Mouse (Mus musculus) midbrain, embryonic 15.5 days (tissue): ENCODE data around the gene Olfr31. TPM values are rescaled to one million over a fixed set of nuclear protein-coding genes. Genes with fewer than 3 reads are reported as not detected.
A peak's percentile ranks its signal among the peaks of the same experiment; 100 is the strongest.

ENCODE experiments used
- ATAC-seq: fragments of 200-750 bp; cut with Nextera tagmentation; replicated peaks from 2 replicates; pipeline ENCODE4 v1.8.0; 2017; ENCODE audit warnings: moderate TSS enrichment
- H3K27ac ChIP-seq: fragments of 300-500 bp; sonication (generic); 2 replicates; pipeline ENCODE4 v1.5.1; 2015; ENCODE audit warnings: mild to moderate bottlenecking, inconsistent platforms
- H3K27me3 ChIP-seq: fragments of 300-500 bp; sonication (generic); replicated peaks from 2 replicates; pipeline ENCODE4 v1.6.1; 2015; ENCODE audit warnings: inconsistent platforms
- H3K36me3 ChIP-seq: fragments of 300-500 bp; sonication (generic); replicated peaks from 2 replicates; pipeline ENCODE4 v1.6.1; 2015; ENCODE audit warnings: inconsistent platforms
- H3K4me1 ChIP-seq: fragments of 300-500 bp; sonication (generic); 2 replicates; pipeline ENCODE4 v1.6.1; 2015; ENCODE audit warnings: inconsistent platforms
- H3K4me2 ChIP-seq: fragments of 300-500 bp; sonication (generic); 2 replicates; pipeline ENCODE4 v1.6.1; 2015; ENCODE audit warnings: inconsistent platforms, mild to moderate bottlenecking, moderate library complexity
- H3K4me3 ChIP-seq: fragments of 300-500 bp; sonication (generic); 2 replicates; pipeline ENCODE4 v1.5.1; 2015; ENCODE audit warnings: mild to moderate bottlenecking, inconsistent platforms
- H3K9ac ChIP-seq: fragments of 300-500 bp; sonication (generic); 2 replicates; pipeline ENCODE4 v1.6.1; 2015; ENCODE audit warnings: mild to moderate bottlenecking, inconsistent platforms
- H3K9me3 ChIP-seq: fragments of 300-500 bp; sonication (generic); 2 replicates; pipeline ENCODE4 v1.6.1; 2016; ENCODE audit warnings: inconsistent platforms
- WGBS: fragments of 180-500 bp; shearing (Covaris S2); methylation state at CpG from one replicate; pipeline ENCODE4 v1.1.7; 2015; ENCODE audit warnings: mixed read lengths; 5-methylcytosine and 5-hydroxymethylcytosine counted together
- polyA plus RNA-seq: library from polyadenylated mRNA; unstranded; fragments of >200 nt; fragmentation: Nextera tagmentation; extraction: Ambion mirVana; gene quantifications from 2 replicates; pipeline ENCODE4 v1.2.1, GENCODE M21; 2015

Gene Olfr31
- 0.04 and 0.12 TPM in 2 replicates for polyA plus RNA-seq

- H3K4me2 ChIP-seq = no peak within 1 kb of the TSS
- ATAC-seq = no peak
- no peak within 1 kb of the TSS for H3K27ac ChIP-seq
- H3K36me3 ChIP-seq = no peaks in the 10 kb centered on the region
- H3K9me3 ChIP-seq = no peaks in the 10 kb centered on the region
- no peak within 1 kb of the TSS for H3K4me3 ChIP-seq
- no peak within 1 kb of the TSS for H3K9ac ChIP-seq
- no peaks in the 10 kb centered on the region for H3K27me3 ChIP-seq
- H3K4me1 ChIP-seq = no peaks in the 10 kb centered on the region
Observed at GRCm38 (mm10) chr14:14322528-14322927, at the start of gene Olfr31. Gene Olfr31, plus strand, starts transcription at chr14:14322828.

- Histone ChIP-seq H3K27me3 (no peaks in the 10 kb centered on the region), H3K27ac (no peak overlapping the region), H3K9ac (no peak overlapping the region), H3K4me2 (no peak overlapping the region), H3K4me3 (no peak overlapping the region), H3K36me3 (no peaks in the 10 kb centered on the region), H3K4me1 (no peaks in the 10 kb centered on the region), H3K9me3 (no peaks in the 10 kb centered on the region)
- ATAC-seq = no peak
- 77% methylated on average over 7 of the region's 7 CpGs for WGBS
Observed at GRCm38 (mm10) chr14:14294426-14294825, 28.2 kb upstream of the Olfr31 start.

GRCm38 (mm10) chr14:14308938-14309337 lies 13.7 kb upstream of the Olfr31 start:
- ATAC-seq = no peak
- Histone ChIP-seq H3K4me2 (no peak overlapping the region), H3K4me3 (0 out of 2 replicates have a peak overlapping the region, but pooled peaks have one; percentile 0), H3K4me1 (no peaks in the 10 kb centered on the region), H3K27ac (no peak overlapping the region), H3K9me3 (no peaks in the 10 kb centered on the region), H3K27me3 (no peaks in the 10 kb centered on the region), H3K36me3 (no peaks in the 10 kb centered on the region), H3K9ac (no peak overlapping the region)
- 61% methylated on average over 16 of the region's 16 CpGs for WGBS

DNA sequence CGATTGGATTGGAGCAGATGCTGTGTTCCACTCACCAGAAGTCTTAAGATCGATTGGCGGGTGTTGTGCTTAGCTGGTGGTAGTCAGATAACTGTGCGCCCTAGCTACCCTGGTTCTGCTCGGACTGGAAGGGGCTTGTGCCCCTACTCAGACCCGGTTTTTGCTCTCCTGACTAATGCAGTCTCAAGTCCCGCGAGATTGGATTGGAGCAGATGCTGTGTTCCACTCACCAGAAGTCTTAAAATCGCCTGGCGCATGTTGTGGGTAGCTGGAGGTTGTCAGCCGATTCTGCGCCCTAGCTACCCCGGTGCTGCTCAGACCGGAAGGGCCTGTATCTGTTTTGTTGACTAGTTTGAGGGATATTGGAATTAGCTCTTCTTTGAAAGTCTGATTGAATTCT lies 13.2 kb upstream of the Olfr31 start:
- no peaks in the 10 kb centered on the region for H3K4me1 ChIP-seq
- 56% methylated on average over 14 of the region's 14 CpGs for WGBS
- 0 out of 2 replicates have a peak overlapping the region, but pooled peaks have one; percentile 0 for H3K4me3 ChIP-seq
- no peaks in the 10 kb centered on the region for H3K36me3 ChIP-seq
- ATAC-seq = no peak
- H3K27ac ChIP-seq = no peak overlapping the region
- H3K27me3 ChIP-seq = no peaks in the 10 kb centered on the region
- no peaks in the 10 kb centered on the region for H3K9me3 ChIP-seq
- H3K4me2 ChIP-seq = no peak overlapping the region
- no peak overlapping the region for H3K9ac ChIP-seq

DNA sequence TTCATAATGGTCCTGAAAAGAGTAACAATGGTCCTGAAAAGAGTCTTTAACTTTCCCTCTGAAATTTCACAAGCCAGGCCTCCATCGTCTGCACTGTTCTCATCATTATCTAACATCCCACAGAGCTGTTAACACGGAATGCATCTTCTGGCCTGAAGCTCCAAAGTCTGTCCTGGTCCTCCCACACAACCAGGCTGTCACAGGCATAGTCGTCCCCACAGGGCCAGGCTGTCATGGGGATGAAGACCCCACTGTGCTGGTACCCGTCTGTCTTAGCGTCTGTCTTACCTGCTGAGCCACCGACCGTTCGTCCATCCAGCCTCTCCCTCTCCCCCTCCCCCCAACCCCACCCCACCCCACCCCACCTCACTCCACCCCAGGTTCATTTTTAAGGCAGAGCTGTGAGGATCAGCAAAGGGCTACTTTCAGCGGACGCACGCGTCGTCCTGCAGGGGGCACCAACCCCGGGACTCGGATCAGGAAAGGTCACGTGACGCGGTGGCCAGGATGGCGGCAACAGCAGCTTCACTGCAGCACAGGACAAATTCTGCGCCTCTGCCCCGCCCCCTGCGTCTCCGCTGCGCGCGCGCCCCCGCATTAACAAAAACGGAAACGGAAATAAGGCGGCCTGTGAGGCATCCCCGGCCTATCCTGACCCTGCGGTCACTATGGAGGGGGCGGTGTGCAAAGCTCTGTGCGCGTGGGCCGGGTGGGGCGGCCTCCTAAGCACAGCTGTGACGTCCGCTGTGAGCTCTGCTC lies 22.7 kb downstream of the Olfr31 start:
- Histone ChIP-seq H3K27ac (peak overlapping the region; percentile 76), H3K36me3 (no peaks in the 10 kb centered on the region), H3K4me3 (peak overlapping the region; percentile 51), H3K4me1 (peaks cover 5% of the 10 kb centered on the region), H3K9ac (peak overlapping the region; percentile 59), H3K9me3 (0 out of 2 replicates have a peak, but pooled peaks cover 10% of the 10 kb centered on the region), H3K27me3 (no peaks in the 10 kb centered on the region), H3K4me2 (peak overlapping the region; percentile 88)
- 5% methylated on average over 39 of the region's 40 CpGs for WGBS
- ATAC-seq = peak; percentile 85

DNA sequence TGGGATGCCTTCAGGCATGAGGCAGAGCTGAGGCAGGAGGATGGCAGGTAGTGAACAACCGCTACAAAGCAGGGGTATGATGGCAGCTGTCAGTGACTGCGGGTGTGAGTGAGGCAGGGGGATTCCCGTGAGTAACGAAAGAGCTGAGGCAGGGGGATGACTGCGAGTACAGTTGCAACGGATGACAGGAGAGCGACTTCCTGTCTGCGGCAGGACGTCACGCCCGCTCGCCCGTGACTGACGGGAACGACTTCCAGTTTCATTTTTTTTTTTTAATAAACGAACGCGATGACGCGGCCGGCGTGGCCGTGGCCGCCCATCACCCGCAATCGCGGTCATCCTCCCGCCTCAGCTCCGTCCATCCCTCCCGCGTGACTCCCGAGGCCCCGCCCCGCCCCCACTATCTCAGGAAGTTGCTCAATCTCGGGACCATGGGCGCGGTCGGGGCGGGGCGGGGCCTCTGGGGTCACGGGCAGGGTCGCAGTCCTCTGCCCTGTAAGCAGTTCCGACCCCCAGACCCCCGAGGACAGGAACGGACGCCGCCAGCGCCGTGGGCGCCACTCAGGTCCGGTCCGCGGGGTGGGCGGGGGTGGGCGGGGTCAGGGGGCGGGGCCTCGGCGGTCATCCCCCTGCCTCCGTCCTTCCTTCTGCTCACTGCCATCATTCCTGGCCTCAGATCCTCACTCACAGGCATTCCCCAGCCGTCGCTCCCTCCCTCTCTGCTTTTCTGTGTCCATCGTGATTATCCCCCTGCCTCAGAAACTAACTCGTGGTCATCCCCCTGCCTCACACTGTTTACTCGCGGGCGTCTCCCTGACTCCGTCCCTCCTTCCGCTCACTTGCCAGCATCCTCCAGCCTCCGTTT lies 23.6 kb downstream of the Olfr31 start, which contains the start of gene Il3ra:
Il3ra (plus strand) TSS at position 328 of the 865 bp plus-strand sequence.
- WGBS = 2% methylated on average over 62 of the region's 69 CpGs

GRCm38 (mm10) chr14:14346813-14347100 lies 24.1 kb downstream of the Olfr31 start:
- 30% methylated on average over 10 of the region's 16 CpGs for WGBS
- H3K9ac ChIP-seq = peak overlapping the region; percentile 59
- H3K9me3 ChIP-seq = peaks cover 11% of the 10 kb centered on the region; the same call in 1 of the 2 replicates
- H3K36me3 ChIP-seq = no peaks in the 10 kb centered on the region
- H3K4me3 ChIP-seq = peak overlapping the region; percentile 51
- no peak overlapping the region for H3K27ac ChIP-seq
- peak; percentile 13 for ATAC-seq
- peak overlapping the region; percentile 88 for H3K4me2 ChIP-seq
- no peaks in the 10 kb centered on the region for H3K27me3 ChIP-seq
- peaks cover 5% of the 10 kb centered on the region for H3K4me1 ChIP-seq

More for the DNA sequence above, 23.6 kb downstream of the Olfr31 start, which contains the start of gene Il3ra:
- no peaks in the 10 kb centered on the region for H3K36me3 ChIP-seq
- peak; percentile 74 for ATAC-seq
- H3K27me3 ChIP-seq = no peaks in the 10 kb centered on the region
- H3K4me3 ChIP-seq = peak within 1 kb of the TSS; percentile 51
- H3K27ac ChIP-seq = peak within 1 kb of the TSS; percentile 76
- 0 out of 2 replicates have a peak, but pooled peaks cover 10% of the 10 kb centered on the region for H3K9me3 ChIP-seq
- peaks cover 5% of the 10 kb centered on the region for H3K4me1 ChIP-seq
- H3K4me2 ChIP-seq = peak within 1 kb of the TSS; percentile 88
- H3K9ac ChIP-seq = peak within 1 kb of the TSS; percentile 59

GRCm38 (mm10) chr14:14347151-14347835 lies 24.7 kb downstream of the Olfr31 start:
- peak; percentile 3 for ATAC-seq
- Histone ChIP-seq H3K4me2 (peak overlapping the region; percentile 88), H3K36me3 (no peaks in the 10 kb centered on the region), H3K4me1 (peaks cover 5% of the 10 kb centered on the region), H3K9me3 (peaks cover 12% of the 10 kb centered on the region; the same call in 1 of the 2 replicates), H3K27ac (no peak overlapping the region), H3K9ac (no peak overlapping the region), H3K4me3 (peak overlapping the region; percentile 51), H3K27me3 (no peaks in the 10 kb centered on the region)
- 85% methylated on average over 17 of the region's 17 CpGs for WGBS

DNA sequence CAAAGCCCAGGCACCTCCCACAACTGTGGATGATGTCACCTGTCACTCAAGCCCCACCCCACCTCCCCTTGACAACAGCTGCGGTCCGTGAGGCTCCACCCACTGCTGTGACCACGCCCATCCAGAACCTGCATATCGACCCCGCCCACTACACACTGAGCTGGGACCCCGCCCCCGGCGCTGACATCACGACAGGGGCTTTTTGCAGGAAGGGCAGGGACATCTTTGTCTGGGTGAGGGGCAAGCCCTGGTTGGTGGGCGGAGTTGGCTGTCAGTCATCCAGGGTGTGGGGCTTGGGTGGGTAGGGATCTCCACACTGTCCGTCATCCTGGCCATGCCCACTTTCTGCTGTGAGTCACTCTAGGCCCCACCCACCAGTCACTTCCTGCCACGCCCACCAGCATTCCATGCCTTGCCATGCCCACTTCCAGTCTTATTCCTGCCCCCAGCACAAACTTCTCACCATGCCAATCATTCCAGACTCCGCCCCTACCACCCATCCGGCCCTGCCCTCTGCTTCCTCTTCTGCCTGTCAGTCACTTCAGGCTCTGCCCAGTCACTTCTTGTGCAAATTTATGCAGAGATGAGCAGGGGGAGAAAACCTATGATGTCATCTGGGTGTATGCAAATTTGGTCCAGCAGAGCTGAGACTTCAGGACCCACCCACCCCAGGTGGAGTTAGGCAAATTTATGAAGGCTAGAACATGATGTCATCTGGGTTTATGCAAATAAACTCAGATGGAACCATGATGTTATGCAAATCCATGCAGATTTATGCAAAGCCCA lies 25.4 kb downstream of the Olfr31 start:
- no peak overlapping the region for H3K27ac ChIP-seq
- no peaks in the 10 kb centered on the region for H3K36me3 ChIP-seq
- WGBS = 95% methylated on average over 14 of the region's 14 CpGs
- H3K4me3 ChIP-seq = no peak overlapping the region
- H3K27me3 ChIP-seq = no peaks in the 10 kb centered on the region
- H3K4me2 ChIP-seq = no peak overlapping the region
- H3K4me1 ChIP-seq = peaks cover 5% of the 10 kb centered on the region
- peaks cover 12% of the 10 kb centered on the region; the same call in 1 of the 2 replicates for H3K9me3 ChIP-seq
- no peak overlapping the region for H3K9ac ChIP-seq
- ATAC-seq = 0 out of 2 replicates have a peak, but pooled peaks have one; percentile 0

- 93% methylated on average over 26 of the region's 26 CpGs for WGBS
- Histone ChIP-seq H3K27ac (no peak overlapping the region), H3K9me3 (peaks cover 12% of the 10 kb centered on the region; the same call in 1 of the 2 replicates), H3K27me3 (no peaks in the 10 kb centered on the region), H3K4me3 (no peak overlapping the region), H3K9ac (no peak overlapping the region), H3K4me2 (no peak overlapping the region), H3K4me1 (peaks cover 5% of the 10 kb centered on the region), H3K36me3 (no peaks in the 10 kb centered on the region)
- no peak for ATAC-seq
Observed at GRCm38 (mm10) chr14:14348674-14349401, 26.2 kb downstream of the Olfr31 start.
